Mouse (Mus musculus): ENCODE data around the gene Ehd4. TPM values are rescaled to one million over a fixed set of nuclear protein-coding genes. Genes with fewer than 3 reads are reported as not detected.
A peak's percentile ranks its signal among the peaks of the same experiment; 100 is the strongest.

Ehd4 gene
- polyA plus RNA-seq (2014; fragmentation: Nextera tagmentation; extraction: Ambion mirVana) = 60.7 and 62.9 TPM in 2 replicates

DNA sequence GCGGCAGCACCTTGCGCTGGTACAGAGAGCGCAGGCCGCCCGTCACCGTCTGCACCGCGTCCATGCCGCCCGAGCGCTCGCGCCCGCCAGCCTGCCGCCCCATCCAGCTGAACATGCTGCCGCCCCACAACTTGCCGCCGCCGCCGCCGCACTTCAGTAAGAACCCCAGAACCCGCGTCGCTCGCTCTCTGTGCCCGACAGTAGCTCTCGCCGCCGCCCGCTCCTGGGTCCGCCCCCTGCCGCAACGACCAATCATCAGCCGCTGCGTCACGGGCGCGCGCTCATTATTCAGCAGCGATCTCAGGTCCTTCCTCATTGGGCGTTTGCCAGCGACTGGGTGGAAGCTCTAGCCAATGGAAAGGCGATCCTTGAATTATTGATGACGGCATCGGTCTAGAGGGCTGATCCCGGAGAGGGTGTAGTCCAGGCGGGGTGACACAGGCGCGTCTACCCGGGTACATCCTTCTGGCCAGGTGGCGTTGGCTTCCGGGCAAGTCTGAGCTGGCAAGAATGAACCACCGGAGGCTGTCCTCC is at the start of gene Ehd4:
TSS of gene Ehd4 (minus strand) at position 246 of the 534 bp plus-strand sequence.
- TF ChIP-seq CTCF (IDR thresholded peaks at IDR 0.05; ENCODE audit: low read depth) = no peak
- Histone ChIP-seq H3K9me3 (ENCODE audit: low read depth, low read length) (no peaks in the 10 kb centered on the region), H3K27me3 (ENCODE audit: insufficient read depth, low read length) (no peaks in the 10 kb centered on the region), H3K4me2 (peak within 1 kb of the TSS; percentile 100), H3K36me3 (ENCODE audit: insufficient read depth) (no peaks in the 10 kb centered on the region), H3K4me1 (ENCODE audit: insufficient read depth) (no peaks in the 10 kb centered on the region), H3K9ac (peak within 1 kb of the TSS; percentile 74), H3K27ac (ENCODE audit: low read depth) (peak within 1 kb of the TSS; percentile 63), H3K4me3 (ENCODE audit: low read depth, low read length) (peak within 1 kb of the TSS; percentile 75)
- peak; percentile 100 for DNase-seq
- ATAC-seq (ENCODE audit: insufficient read depth) = peak; percentile 97
- WGBS = under 1% methylated on average over 53 of the region's 53 CpGs

DNA sequence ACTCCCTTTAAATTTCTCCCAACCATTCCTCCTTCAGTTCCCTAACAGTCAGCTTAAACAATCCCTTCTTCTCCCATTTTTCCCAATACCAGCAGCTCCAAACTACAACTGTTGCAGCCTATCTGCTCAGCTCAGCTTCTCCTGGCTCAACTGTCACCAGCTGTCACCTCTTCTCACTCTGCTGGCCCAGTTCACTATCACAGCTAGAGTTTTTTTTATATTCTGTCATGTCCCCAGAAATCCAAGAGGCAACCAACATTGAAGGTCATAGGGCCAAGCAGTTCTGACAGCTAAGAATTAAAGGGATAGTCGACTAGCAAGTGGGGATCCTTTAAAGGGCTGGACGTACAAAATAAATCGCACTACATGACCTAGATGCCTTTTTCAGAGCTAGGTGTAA is 49.3 kb upstream of the Ehd4 start:
- DNase-seq (no peak), ATAC-seq (ENCODE audit: insufficient read depth) (no peak)
- WGBS = 56% methylated on average over 3 of the region's 3 CpGs
- Histone ChIP-seq H3K4me2 (no peak overlapping the region), H3K9ac (no peak overlapping the region), H3K36me3 (ENCODE audit: insufficient read depth) (no peaks in the 10 kb centered on the region), H3K9me3 (ENCODE audit: low read depth, low read length) (no peaks in the 10 kb centered on the region), H3K27ac (ENCODE audit: low read depth) (no peak overlapping the region), H3K4me3 (ENCODE audit: low read depth, low read length) (no peak overlapping the region), H3K4me1 (ENCODE audit: insufficient read depth) (no peaks in the 10 kb centered on the region), H3K27me3 (ENCODE audit: insufficient read depth, low read length) (no peaks in the 10 kb centered on the region)
- TF ChIP-seq CTCF (IDR thresholded peaks at IDR 0.05; ENCODE audit: low read depth) = no peak

GRCm38 (mm10) chr2:120200077-120200476 is 45.7 kb upstream of the Ehd4 start:
- H3K36me3 ChIP-seq (ENCODE audit: insufficient read depth) = no peaks in the 10 kb centered on the region
- no peaks in the 10 kb centered on the region for H3K27me3 ChIP-seq (ENCODE audit: insufficient read depth, low read length)
- no peak overlapping the region for H3K9ac ChIP-seq
- no peak for DNase-seq
- no peak overlapping the region for H3K4me3 ChIP-seq (ENCODE audit: low read depth, low read length)
- no peak for TF ChIP-seq CTCF (IDR thresholded peaks at IDR 0.05; ENCODE audit: low read depth)
- no peaks in the 10 kb centered on the region for H3K4me1 ChIP-seq (ENCODE audit: insufficient read depth)
- H3K27ac ChIP-seq (ENCODE audit: low read depth) = no peak overlapping the region
- H3K4me2 ChIP-seq = no peak overlapping the region
- no peaks in the 10 kb centered on the region for H3K9me3 ChIP-seq (ENCODE audit: low read depth, low read length)
- no peak for ATAC-seq (ENCODE audit: insufficient read depth)
- 40% methylated on average over 7 of the region's 7 CpGs for WGBS

- H3K4me2 ChIP-seq = no peak overlapping the region
- WGBS = 78% methylated on average over 4 of the region's 4 CpGs
- no peak for DNase-seq
Measured at GRCm38 (mm10) chr2:120188174-120188573, 33.8 kb upstream of the Ehd4 start.

DNA sequence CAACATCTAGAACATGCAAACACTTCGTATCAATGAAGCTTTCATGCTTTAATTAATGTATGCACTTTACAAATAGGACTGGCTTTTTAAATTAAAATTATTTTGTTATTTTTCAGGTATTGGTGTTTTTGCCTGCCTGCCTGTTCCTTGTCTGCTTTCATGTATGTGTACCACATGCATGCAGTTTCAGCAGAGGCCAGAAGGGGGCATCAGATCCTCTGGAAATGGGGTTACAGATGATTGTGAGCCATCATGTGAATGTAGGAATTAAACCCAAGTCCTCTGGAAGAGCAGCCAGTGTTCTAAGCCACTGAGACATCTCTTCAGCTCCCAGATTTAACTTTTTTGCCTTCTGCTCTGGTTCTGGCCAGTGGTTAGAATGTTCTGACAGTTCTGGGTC is 33.2 kb upstream of the Ehd4 start:
- Histone ChIP-seq H3K4me3 (ENCODE audit: low read depth, low read length) (no peak overlapping the region), H3K4me2 (no peak overlapping the region), H3K4me1 (ENCODE audit: insufficient read depth) (0 out of 2 replicates have a peak, but pooled peaks cover 2% of the 10 kb centered on the region), H3K9me3 (ENCODE audit: low read depth, low read length) (peaks cover 5% of the 10 kb centered on the region; the same call in 1 of the 2 replicates), H3K9ac (no peak overlapping the region), H3K36me3 (ENCODE audit: insufficient read depth) (no peaks in the 10 kb centered on the region), H3K27ac (ENCODE audit: low read depth) (no peak overlapping the region), H3K27me3 (ENCODE audit: insufficient read depth, low read length) (no peaks in the 10 kb centered on the region)
- peak; percentile 49 for TF ChIP-seq CTCF (IDR thresholded peaks at IDR 0.05; ENCODE audit: low read depth)
- DNase-seq (peak; percentile 15), ATAC-seq (ENCODE audit: insufficient read depth) (no peak)
- 88% methylated on average over 1 of the region's 1 CpGs for WGBS

More at GRCm38 (mm10) chr2:120188174-120188573, 33.8 kb upstream of the Ehd4 start:
- Histone ChIP-seq H3K9me3 (ENCODE audit: low read depth, low read length) (peaks cover 5% of the 10 kb centered on the region; the same call in 1 of the 2 replicates), H3K4me3 (ENCODE audit: low read depth, low read length) (no peak overlapping the region), H3K27ac (ENCODE audit: low read depth) (no peak overlapping the region), H3K9ac (no peak overlapping the region), H3K4me1 (ENCODE audit: insufficient read depth) (0 out of 2 replicates have a peak, but pooled peaks cover 2% of the 10 kb centered on the region), H3K36me3 (ENCODE audit: insufficient read depth) (no peaks in the 10 kb centered on the region), H3K27me3 (ENCODE audit: insufficient read depth, low read length) (no peaks in the 10 kb centered on the region)
- TF ChIP-seq CTCF (IDR thresholded peaks at IDR 0.05; ENCODE audit: low read depth) = no peak
- ATAC-seq (ENCODE audit: insufficient read depth) = no peak

- peak; percentile 62 for TF ChIP-seq CTCF (IDR thresholded peaks at IDR 0.05; ENCODE audit: low read depth)
- Histone ChIP-seq H3K4me1 (ENCODE audit: insufficient read depth) (0 out of 2 replicates have a peak, but pooled peaks cover 2% of the 10 kb centered on the region), H3K27me3 (ENCODE audit: insufficient read depth, low read length) (no peaks in the 10 kb centered on the region), H3K9me3 (ENCODE audit: low read depth, low read length) (no peaks in the 10 kb centered on the region), H3K36me3 (ENCODE audit: insufficient read depth) (no peaks in the 10 kb centered on the region), H3K4me3 (ENCODE audit: low read depth, low read length) (no peak overlapping the region), H3K27ac (ENCODE audit: low read depth) (no peak overlapping the region), H3K4me2 (no peak overlapping the region), H3K9ac (no peak overlapping the region)
- 68% methylated on average over 6 of the region's 6 CpGs for WGBS
- DNase-seq (peak; percentile 41), ATAC-seq (ENCODE audit: insufficient read depth) (no peak)
Measured at GRCm38 (mm10) chr2:120185527-120186276, 31.3 kb upstream of the Ehd4 start.

DNA sequence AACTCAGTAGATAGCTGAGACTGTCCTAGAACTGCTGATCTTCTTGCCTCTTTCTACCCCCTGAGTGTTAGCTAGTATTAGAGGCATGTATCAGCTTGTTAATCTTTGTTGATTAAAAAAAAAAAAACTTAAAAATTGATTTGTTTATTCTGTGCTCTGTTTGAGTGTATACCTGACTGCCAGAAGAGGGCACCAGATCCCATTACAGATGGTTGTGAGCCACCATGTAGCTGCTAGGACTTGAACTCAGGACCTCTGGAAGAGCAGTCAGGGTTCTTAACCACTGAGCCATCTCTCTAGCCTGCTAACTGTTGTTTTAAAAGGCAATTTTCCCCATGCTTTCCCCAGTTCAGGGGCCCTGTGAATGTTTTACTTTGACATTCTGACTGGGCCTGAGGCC is 24.5 kb upstream of the Ehd4 start:
- H3K36me3 ChIP-seq (ENCODE audit: insufficient read depth) = no peaks in the 10 kb centered on the region
- H3K4me3 ChIP-seq (ENCODE audit: low read depth, low read length) = no peak overlapping the region
- no peak for DNase-seq
- H3K27ac ChIP-seq (ENCODE audit: low read depth) = no peak overlapping the region
- no peak for ATAC-seq (ENCODE audit: insufficient read depth)
- H3K9ac ChIP-seq = no peak overlapping the region
- no peaks in the 10 kb centered on the region for H3K4me1 ChIP-seq (ENCODE audit: insufficient read depth)
- peak; percentile 35 for TF ChIP-seq CTCF (IDR thresholded peaks at IDR 0.05; ENCODE audit: low read depth)
- H3K9me3 ChIP-seq (ENCODE audit: low read depth, low read length) = no peaks in the 10 kb centered on the region
- no peaks in the 10 kb centered on the region for H3K27me3 ChIP-seq (ENCODE audit: insufficient read depth, low read length)
- H3K4me2 ChIP-seq = no peak overlapping the region
